Mouse (Mus musculus): ENCODE results near the gene Rab43.

GRCm38 (mm10) chr6:87777842-87778241, 34.1 kb downstream of the Rab43 start, which contains the start of gene Gp9:
- no peak for TF ChIP-seq CTCF (IDR thresholded peaks at IDR 0.05; ENCODE audit: low read depth, low read length)
- TF ChIP-seq POLR2A (IDR thresholded peaks at IDR 0.05; ENCODE audit: extremely low read depth, insufficient read depth, low read length): no peak

All from liver, adult 2 months (tissue).